Mouse (Mus musculus) sigmoid colon, adult 10 weeks (tissue): Measurements from ENCODE around the gene Olfr1056. TPM values are rescaled to one million over a fixed set of nuclear protein-coding genes. Genes with fewer than 3 reads are reported as not detected.

Source experiments
- polyA plus RNA-seq: library from polyadenylated mRNA; stranded (reverse); fragments of 350-450 nt; fragmentation: Illumina TruSeq; extraction: RNeasy Lipid Tissue Mini Kit (QIAGEN cat#74804); gene quantifications from one replicate; pipeline ENCODE4 v1.2.3, GENCODE M21; 2014; ENCODE audit warnings: low read depth, low replicate concordance

Gene Olfr1056
- not detected for polyA plus RNA-seq

DNA sequence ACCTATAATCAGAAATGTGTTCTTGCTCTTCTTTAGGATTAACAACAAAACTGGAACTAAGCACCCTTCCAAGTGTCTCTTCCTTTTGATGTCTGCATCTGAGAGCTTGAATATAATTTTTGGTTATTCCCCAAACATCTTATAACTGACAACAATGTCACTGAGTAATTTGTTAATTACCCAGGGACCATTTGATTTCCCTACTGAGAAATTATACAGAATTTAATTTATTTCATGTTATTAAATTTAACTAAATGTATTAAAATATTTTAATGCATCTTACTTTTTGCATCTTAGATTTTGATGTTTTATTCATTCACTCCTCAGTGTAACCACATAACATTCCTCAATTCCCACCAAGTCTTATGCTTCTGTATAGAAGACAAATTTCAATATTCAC, at the start of gene Olfr1056:
Gene Olfr1056, minus strand, starts transcription at position 101 of the 400 bp plus-strand sequence.

DNA sequence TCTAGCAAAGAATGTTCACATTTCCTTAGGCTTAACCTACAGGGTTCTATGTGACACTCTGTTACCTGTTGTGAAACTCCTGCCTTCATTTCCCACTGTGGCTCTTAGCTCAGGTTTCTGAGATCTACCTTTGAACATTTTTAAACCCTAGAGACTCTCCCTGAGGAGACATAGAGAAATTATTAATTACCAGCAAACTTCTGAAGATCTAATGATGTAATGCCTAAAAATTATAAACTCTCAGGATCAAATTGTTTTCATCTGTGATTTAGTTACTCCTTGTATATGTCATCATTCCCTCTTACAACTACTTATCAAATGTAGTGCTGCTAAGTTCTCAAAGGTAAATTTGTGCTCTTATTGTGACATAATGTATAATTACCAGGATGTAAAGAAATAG, 26.2 kb upstream of the Olfr1056 start, which contains the start of gene Olfr1058:
Gene Olfr1058, minus strand, starts transcription at position 101 of the 400 bp plus-strand sequence.

DNA sequence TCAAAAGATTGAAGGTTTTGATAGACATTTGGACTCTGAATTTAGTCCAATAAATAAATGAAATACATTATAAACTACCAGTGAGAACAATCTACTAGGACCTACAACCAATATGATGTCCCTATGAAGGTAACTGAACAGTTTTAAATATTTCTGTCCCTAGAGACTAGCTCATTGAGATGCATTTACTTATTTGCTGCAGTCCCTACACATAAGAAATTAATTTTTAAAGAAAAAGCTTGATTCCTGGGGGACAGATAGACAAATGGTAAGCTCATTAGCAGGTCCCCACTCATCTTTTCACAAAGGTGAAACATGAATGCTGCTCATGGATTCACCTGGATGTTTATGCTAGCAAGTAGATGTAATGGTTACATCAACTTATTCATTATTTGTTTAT, 16.0 kb upstream of the Olfr1056 start, which contains the start of gene Olfr1057:
Gene Olfr1057, minus strand, starts transcription at position 101 of the 400 bp plus-strand sequence.

DNA sequence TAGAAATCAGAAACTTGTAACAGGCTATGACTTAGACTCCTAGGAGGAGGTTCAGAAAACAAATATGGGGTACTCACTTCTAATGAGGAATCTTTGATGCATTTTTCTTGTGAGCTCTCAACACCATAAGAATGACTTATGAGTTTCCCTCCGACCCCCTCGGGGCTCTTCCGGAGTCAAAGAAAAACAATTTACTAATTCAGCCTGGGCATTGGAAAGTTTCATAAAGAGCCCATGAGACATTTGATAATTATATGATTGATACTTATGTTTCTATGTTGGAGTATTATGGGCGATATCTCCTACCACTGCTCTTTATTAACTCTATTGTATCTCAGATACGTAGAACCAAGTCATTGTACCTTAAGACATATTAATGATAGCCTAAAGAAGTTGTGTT, 12.1 kb downstream of the Olfr1056 start, which contains the start of gene Olfr1055:
Gene Olfr1055, minus strand, starts transcription at position 101 of the 400 bp plus-strand sequence.

DNA sequence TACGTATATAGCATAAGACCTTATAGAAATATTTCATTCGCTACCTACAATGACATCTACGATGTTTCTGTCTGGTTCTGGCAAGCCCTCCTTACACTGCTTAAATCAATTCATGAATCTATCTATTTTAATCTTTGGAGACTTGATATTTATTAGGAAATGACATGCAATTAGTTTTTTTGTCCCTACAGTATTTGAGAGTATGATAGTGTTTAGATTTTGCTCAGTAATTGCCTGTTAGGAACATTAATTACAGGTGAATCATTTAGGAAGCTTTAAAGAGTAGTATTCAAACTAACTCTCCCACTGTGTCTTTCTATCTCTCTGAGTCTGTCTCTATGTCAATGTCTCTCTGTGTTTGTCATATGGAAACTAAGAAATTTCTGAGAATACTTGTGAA, 26.9 kb downstream of the Olfr1056 start, which contains the start of gene Olfr1054:
Gene Olfr1054, minus strand, starts transcription at position 101 of the 400 bp plus-strand sequence.

DNA sequence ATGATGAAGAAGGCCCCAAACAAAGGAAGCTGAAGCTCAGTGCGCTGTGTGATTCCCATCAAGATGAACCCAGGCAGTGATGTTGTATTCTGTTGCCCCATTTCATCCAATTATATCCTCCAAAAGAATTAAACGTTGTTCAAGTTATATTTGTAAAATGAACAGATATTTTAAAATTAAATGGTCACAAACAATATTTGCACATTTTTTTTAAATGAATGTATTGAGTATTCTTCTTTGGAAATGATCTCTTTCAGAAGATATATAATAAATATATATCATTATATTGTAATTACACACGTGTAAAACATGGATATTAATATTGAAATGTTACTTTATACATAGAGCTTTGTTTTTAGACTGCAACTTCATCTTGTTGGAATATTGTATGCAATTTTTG, 47.1 kb downstream of the Olfr1056 start, which contains the start of gene Olfr1053:
Gene Olfr1053, minus strand, starts transcription at position 101 of the 400 bp plus-strand sequence.

Other genes starting within 250 kb of the Olfr1056 start
- not detected for gene Olfr1039, start 226.5 kb downstream of the Olfr1056 start, polyA plus RNA-seq
- not detected for gene Olfr1040, start 215.7 kb downstream of the Olfr1056 start, polyA plus RNA-seq
- not detected for gene Olfr1042, start 200.6 kb downstream of the Olfr1056 start, polyA plus RNA-seq
- not detected for gene Olfr1043, start 194.9 kb downstream of the Olfr1056 start, polyA plus RNA-seq
- gene Olfr1044, start 184.6 kb downstream of the Olfr1056 start, polyA plus RNA-seq = not detected
- not detected for gene Olfr52, start 176.8 kb downstream of the Olfr1056 start, polyA plus RNA-seq
- gene Olfr1045, start 159.5 kb downstream of the Olfr1056 start, polyA plus RNA-seq = not detected
- not detected for gene Olfr1046, start 143.2 kb downstream of the Olfr1056 start, polyA plus RNA-seq
- not detected for gene Olfr1047, start 131.1 kb downstream of the Olfr1056 start, polyA plus RNA-seq
- not detected for gene Olfr1048, start 122.2 kb downstream of the Olfr1056 start, polyA plus RNA-seq
- gene Olfr1049, start 104.1 kb downstream of the Olfr1056 start, polyA plus RNA-seq = not detected
- not detected for gene Olfr1051, start 83.4 kb downstream of the Olfr1056 start, polyA plus RNA-seq
- not detected for gene Olfr1052, start 70.0 kb downstream of the Olfr1056 start, polyA plus RNA-seq
- gene Olfr1053, start 47.2 kb downstream of the Olfr1056 start, polyA plus RNA-seq = not detected
- not detected for gene Olfr1054, start 27.0 kb downstream of the Olfr1056 start, polyA plus RNA-seq
- gene Olfr1055, start 12.2 kb downstream of the Olfr1056 start, polyA plus RNA-seq = not detected
- not detected for gene Olfr1057, start 15.9 kb upstream of the Olfr1056 start, polyA plus RNA-seq
- gene Olfr1058, start 26.1 kb upstream of the Olfr1056 start, polyA plus RNA-seq = not detected
- gene Olfr1061, start 51.6 kb upstream of the Olfr1056 start, polyA plus RNA-seq = not detected
- gene Olfr1062, start 64.3 kb upstream of the Olfr1056 start, polyA plus RNA-seq = not detected
- not detected for gene Olfr1065, start 88.1 kb upstream of the Olfr1056 start, polyA plus RNA-seq
- gene Olfr1066, start 93.8 kb upstream of the Olfr1056 start, polyA plus RNA-seq = not detected
- not detected for gene Olfr228, start 124.9 kb upstream of the Olfr1056 start, polyA plus RNA-seq
- gene Olfr1076, start 146.0 kb upstream of the Olfr1056 start, polyA plus RNA-seq = not detected
- gene Olfr1079, start 180.0 kb upstream of the Olfr1056 start, polyA plus RNA-seq = not detected
- not detected for gene Olfr1080, start 195.8 kb upstream of the Olfr1056 start, polyA plus RNA-seq
- not detected for gene Olfr1082, start 236.5 kb upstream of the Olfr1056 start, polyA plus RNA-seq